Mouse (Mus musculus) right cerebral cortex, postnatal 14 days (tissue): Measurements from ENCODE around the gene Mob2.

Source experiments
- DNase-seq: peaks from one replicate; pipeline ENCODE4 v3.0.0; 2022

Mob2 gene

GRCm38 (mm10) chr7:142077138-142077537, 16.3 kb upstream of the Mob2 start:
- no peak for DNase-seq

DNA sequence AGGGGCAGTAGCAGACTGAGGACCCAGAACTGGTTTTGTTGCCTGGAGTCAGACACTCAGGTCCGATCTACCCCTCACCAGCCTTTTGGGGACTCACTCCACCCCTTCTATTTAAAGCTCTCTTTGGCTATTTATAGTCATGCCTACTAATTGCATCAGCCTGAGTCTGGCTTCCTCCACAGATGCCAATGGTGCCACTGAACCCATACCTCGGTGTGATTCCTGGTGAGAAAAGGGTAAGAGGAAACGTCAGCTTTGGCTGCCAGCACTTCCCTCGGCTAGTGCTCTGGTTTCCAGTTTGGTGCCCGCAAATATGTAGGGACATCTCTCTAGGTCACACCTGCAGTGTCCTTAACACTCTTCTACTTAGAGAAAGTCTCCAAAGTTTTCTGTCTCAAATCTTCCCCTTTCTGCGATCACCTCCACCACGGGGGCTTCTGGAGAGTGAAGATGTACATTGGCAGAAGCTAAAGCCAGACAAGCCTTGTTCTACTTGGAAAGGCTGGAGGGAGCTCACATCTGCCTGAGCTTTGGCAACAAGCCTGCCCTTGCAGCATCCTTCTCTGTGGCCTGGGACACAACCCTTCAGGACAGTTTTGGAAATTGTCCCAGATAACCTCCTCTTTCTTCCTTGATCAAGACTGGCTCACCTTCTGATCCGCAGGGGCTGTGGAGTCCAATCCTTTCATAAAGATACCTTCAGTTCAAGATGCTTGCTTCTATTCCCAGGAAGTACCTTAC, 13.5 kb upstream of the Mob2 start:
- DNase-seq = no peak

DNA sequence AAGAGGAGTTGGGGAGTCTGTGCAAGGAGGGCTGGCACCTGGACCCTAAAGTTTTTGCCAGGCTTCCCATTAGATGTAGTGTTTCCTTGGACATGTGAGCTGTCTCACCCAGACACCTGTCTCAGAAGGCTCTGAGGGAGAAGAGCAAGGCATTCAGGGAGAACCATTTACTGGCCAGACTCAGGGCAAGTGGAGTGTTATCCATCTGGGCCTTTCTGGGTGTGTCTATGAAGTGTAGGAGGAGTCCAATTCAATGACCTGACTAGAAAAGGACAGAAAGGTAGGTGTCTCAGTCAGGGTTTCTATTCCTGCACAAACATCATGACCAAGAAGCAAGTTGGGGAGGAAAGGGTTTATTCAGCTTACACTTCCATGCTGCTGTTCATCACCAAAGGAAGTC, 10.9 kb upstream of the Mob2 start:
- no peak for DNase-seq

- DNase-seq = no peak
These were observed 10.3 kb upstream of the Mob2 start for GRCm38 (mm10) chr7:142071212-142071578.

DNA sequence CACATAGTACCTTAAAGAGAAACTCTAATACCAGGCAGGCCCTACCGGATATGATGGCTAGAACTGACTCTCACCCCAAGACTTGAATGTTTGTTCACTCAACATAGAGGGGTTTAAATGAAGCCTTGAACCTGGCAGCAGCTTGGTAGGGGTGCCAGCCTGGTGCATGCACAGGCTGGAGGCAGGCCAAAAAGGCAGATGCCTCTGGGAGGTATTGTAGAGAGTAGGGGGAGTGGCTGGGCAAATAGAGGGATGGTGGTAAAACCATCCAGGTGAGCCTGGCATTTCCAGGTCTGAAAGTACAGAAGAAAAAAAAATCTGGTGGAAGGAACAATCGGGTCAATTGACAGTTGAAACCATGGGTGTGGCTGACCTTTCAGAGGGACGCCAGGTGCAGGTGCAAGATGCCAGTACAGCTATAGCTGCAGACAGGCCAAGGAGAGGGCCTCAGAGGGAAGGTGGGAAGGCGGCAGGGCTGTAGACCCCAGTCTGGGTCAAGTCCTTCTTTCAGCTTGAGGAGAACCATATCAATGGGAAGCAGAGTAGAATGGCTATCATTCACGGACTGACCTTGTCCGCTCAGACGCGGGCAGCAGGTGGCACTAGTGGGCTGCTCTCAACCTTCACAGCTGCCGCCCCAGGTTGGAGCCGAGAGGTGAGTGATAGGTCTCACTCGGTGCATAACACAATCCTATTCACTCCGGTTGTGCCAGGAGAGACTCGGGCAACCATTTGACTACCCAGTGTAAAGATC, 9.8 kb upstream of the Mob2 start:
- peak; percentile 74 for DNase-seq

GRCm38 (mm10) chr7:142068429-142068828, 7.6 kb upstream of the Mob2 start:
- no peak for DNase-seq

DNA sequence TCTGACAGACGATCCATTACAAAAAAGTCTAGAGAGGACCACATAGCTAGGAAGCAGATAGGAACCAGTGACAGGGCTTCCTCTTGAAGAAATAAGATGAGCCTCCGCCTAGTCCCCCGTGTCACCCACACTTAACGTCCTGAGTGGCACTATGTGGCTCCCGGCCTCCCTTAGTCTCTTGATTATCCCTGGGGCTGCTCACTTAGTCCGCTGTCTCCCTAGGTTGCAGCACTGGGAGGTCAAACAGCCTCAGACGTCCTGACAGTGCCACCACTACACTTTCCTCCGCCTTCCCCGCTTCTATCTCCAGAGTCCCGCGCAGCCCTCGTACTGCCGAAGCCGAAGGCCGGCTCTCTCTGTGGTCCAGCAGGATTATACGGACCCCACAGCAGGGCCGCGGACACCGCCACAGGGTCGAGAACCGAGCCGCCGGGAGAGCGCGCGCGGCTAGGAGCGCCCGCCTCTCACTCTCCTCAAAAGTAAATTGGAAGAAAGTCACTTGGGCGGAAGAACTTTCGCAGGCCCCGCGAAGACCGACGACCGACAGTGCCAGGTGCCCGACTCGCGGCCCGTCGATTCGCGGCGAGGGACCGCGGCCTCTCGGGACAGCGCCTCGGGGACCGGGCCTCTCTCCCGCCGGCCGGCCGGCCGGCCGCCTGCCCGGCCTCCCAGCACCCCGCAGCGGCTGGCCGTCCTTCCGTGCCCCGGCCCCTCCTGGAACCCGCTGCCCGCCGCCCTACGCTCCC, 507 bp downstream of the Mob2 start:
- DNase-seq = no peak

- no peak for DNase-seq
These were observed 1.8 kb downstream of the Mob2 start for GRCm38 (mm10) chr7:142059024-142059423.

GRCm38 (mm10) chr7:142057121-142057520, 3.7 kb downstream of the Mob2 start:
- DNase-seq = no peak

DNA sequence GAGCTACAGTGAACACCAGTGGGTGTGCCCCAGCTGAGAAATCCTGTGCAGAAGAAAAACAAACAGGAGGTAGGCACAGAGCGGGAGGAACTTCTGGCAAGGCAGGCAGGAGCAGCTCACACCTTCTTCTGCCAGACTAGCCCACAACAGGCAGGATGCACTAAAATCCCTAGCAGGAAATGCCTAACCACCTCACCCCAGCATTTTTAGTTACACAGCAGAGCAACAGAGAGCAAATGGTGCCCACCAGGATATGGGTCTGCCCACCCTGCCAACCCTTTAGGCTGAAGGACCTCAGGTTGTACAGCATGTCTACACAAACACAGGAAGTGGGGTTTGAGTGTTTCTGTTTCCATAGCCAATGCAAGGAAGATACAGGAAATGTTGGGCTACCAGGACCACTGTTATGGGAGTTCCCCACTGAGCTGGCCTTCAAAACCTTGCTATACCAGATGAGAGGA, 4.2 kb downstream of the Mob2 start:
- DNase-seq = no peak

GRCm38 (mm10) chr7:142055431-142055830, 5.4 kb downstream of the Mob2 start:
- no peak for DNase-seq

DNA sequence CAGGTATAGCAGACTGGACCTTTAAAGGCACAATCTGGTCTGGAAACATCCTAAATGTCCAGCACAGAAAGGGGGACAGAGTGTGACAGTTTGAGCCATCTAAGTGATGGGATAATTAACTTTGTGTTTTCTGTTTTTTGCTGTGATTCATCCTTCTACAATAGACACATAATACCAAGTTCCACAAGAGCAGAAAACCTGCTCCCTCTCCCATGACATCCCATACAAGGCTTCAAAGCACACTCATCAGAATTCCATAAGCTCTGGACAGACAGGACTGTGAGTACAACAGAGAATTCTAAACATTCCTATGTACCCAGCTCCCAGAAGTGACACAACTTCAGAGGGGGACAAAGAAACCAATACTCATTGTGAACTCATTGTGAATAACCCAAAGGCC, 10.3 kb downstream of the Mob2 start:
- DNase-seq = no peak

GRCm38 (mm10) chr7:142045932-142046331, 14.9 kb downstream of the Mob2 start:
- DNase-seq = no peak

DNA sequence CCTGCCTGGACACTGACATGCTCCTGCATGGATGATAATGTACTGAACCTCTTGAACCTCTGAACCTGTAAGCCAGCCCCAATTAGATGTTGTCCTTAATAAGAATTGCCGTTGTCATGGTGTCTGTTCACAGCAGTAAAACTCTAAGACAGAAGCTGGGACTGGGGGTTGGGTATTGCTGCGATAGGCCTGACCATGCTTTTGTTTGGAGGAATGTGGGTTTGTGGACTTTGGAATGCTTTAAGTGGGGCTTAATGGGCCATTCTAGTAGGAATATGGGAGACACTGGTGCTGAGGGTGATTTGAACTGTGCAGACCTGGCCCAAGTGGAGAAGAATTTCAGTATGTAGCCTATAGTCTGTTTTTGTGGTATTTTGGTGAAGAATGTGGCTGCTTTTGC, 15.5 kb downstream of the Mob2 start:
- DNase-seq = no peak

GRCm38 (mm10) chr7:142040756-142041155, 20.1 kb downstream of the Mob2 start:
- DNase-seq = no peak

GRCm38 (mm10) chr7:142037553-142038170, 23.2 kb downstream of the Mob2 start:
- peak; percentile 27 for DNase-seq

GRCm38 (mm10) chr7:142035048-142035811, 25.6 kb downstream of the Mob2 start:
- DNase-seq = no peak

GRCm38 (mm10) chr7:142034198-142034597, 26.7 kb downstream of the Mob2 start:
- DNase-seq = no peak

DNA sequence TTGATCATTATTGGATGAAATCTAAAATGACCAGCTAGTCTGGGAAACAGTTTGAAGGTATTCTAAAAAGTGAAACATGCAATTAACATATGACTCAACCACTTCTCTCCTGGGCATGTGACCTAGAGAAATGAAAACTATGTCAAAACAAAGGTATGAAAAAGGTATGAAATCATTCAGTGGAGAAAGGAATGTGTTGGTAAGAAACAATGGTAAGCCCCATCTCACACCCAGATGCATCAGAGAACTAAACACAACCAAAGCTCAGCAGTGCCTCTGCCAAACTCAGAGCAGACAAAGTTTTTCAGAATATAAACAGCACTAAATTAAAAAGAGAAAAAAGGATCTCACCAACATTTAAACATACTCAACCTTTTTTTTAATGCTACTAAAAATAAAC, 30.8 kb downstream of the Mob2 start:
- no peak for DNase-seq

- DNase-seq = no peak
These were observed 34.9 kb downstream of the Mob2 start for GRCm38 (mm10) chr7:142025926-142026325.

- DNase-seq = no peak
These were observed 35.7 kb downstream of the Mob2 start for GRCm38 (mm10) chr7:142025196-142025595.

DNA sequence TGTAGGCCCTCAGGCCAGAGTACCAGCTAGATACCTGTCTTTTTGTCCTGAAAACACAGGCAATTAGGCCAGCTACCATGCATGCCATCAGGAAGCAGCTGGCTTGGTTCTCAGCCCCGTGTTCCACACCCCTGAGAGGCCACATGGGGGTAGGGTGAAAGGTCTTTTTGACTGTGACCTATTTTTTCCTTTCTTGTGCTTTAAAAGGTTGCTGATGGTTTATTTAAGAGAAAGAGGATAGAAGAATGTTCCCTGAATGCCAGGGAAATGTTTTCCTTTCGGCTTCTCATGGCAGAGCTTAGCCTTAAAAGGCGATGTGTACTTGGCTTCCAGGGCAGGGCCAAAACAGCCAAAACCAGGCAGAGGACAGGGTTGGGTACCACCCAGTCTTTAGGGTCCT, 40.0 kb downstream of the Mob2 start:
- DNase-seq = no peak

GRCm38 (mm10) chr7:142019699-142020098, 41.2 kb downstream of the Mob2 start:
- no peak for DNase-seq
